Mouse (Mus musculus) myocyte (in vitro differentiated cells): Measurements from ENCODE around the gene Actn4. TPM values are rescaled to one million over a fixed set of nuclear protein-coding genes. Genes with fewer than 3 reads are reported as not detected.

Source experiments
- H3K27me3 ChIP-seq: one replicate; pipeline ENCODE4 v1.6.1; 2011; ENCODE audit not compliant: control insufficient read depth, insufficient read depth, insufficient read length
- H3K36me3 ChIP-seq: one replicate; pipeline ENCODE4 v1.6.1; 2011; ENCODE audit not compliant: control insufficient read depth, insufficient read depth
- H3K4me2 ChIP-seq: one replicate; pipeline ENCODE4 v1.6.1; 2011; ENCODE audit warnings: low read depth, control low read depth
- H3K4me3 ChIP-seq: one replicate; pipeline ENCODE4 v1.5.1; 2011; ENCODE audit warnings: mild to moderate bottlenecking, control low read depth, moderate library complexity
- H3K79me2 ChIP-seq: one replicate; pipeline ENCODE4 v1.6.1; 2011; ENCODE audit not compliant: control insufficient read depth, insufficient read depth
- H3ac ChIP-seq: one replicate; pipeline ENCODE4 v1.6.1; 2011; ENCODE audit not compliant: control insufficient read depth, insufficient read length
- MAX ChIP-seq: IDR thresholded peaks from one replicate; pipeline ENCODE4 v1.6.1; 2011; ENCODE audit warnings: low read depth, mild to moderate bottlenecking, control low read depth
- POLR2AphosphoS2 ChIP-seq: IDR thresholded peaks from one replicate; pipeline ENCODE4 v1.6.1; 2011; ENCODE audit warnings: low read depth, control low read depth; ENCODE audit not compliant: insufficient read length
- REST ChIP-seq: IDR thresholded peaks from one replicate; pipeline ENCODE4 v1.6.1; 2011; ENCODE audit warnings: mild to moderate bottlenecking, control low read depth, moderate library complexity; ENCODE audit not compliant: insufficient read depth, insufficient read length
- SRF ChIP-seq: IDR thresholded peaks from one replicate; pipeline ENCODE4 v1.6.1; 2011; ENCODE audit warnings: low read depth; ENCODE audit not compliant: control insufficient read depth, insufficient read length
- TCF3 ChIP-seq: IDR thresholded peaks from one replicate; pipeline ENCODE4 v1.6.1; 2011; ENCODE audit warnings: low read depth, control low read depth; ENCODE audit not compliant: insufficient read length
- polyA plus RNA-seq: library from polyadenylated mRNA; unstranded; fragments of >200 nt; fragmentation: generic; extraction: Trizol; gene quantifications from one replicate; pipeline ENCODE4 v1.2.1, GENCODE M21; 2012; ENCODE audit warnings: missing spikeins

The Actn4 gene
- polyA plus RNA-seq, 1 experiment, result 270 TPM

DNA sequence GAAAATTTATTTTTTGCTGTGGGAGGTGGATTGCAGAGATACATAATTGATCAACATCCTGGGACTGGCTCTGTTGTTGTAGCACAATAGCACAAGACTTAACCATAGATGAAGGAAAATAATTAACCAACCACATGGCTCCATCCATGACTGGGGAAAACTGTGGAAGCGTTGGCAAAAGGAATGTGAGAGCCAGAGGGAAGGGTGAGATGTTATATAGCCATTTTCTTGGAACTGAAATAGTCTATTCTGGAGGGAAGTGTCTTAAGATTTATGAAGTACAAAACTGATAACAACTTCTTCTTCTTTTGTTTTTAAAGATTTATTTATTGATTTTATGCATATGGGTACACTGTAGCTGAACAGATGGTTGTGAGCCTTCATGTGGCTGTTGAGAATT lies 114.9 kb downstream of the Actn4 start:
- H3K4me3 ChIP-seq, result no peak overlapping the region
- no peaks in the 10 kb centered on the region for H3K27me3 ChIP-seq
- no peaks in the 10 kb centered on the region for H3K79me2 ChIP-seq
- no peak overlapping the region for H3K4me2 ChIP-seq
- no peak overlapping the region for H3ac ChIP-seq
- TF ChIP-seq POLR2AphosphoS2 (no peak), REST (no peak), TCF3 (no peak), MAX (no peak), SRF (no peak)
- H3K36me3 ChIP-seq, result no peaks in the 10 kb centered on the region

Other genes with a start within 250 kb of the Actn4 start
- gene Fbxo17, start 245.5 kb downstream of the Actn4 start, polyA plus RNA-seq, result 33.1 TPM
- gene Mrps12, start 220.5 kb downstream of the Actn4 start, polyA plus RNA-seq, result 132 TPM
- gene Sars2, start 220.3 kb downstream of the Actn4 start, polyA plus RNA-seq, result 10.5 TPM
- gene Ccer2, start 206.2 kb downstream of the Actn4 start, polyA plus RNA-seq, result not detected
- 100.0 TPM for gene Sirt2, start 195.6 kb downstream of the Actn4 start, polyA plus RNA-seq
- 59.3 TPM for gene Nfkbib, start 194.8 kb downstream of the Actn4 start, polyA plus RNA-seq
- gene Rinl, start 173.4 kb downstream of the Actn4 start, polyA plus RNA-seq, result 0.12 TPM
- gene Hnrnpl, start 153.8 kb downstream of the Actn4 start, polyA plus RNA-seq, result 230 TPM
- 132 TPM for gene Ech1, start 137.1 kb downstream of the Actn4 start, polyA plus RNA-seq
- 3.0 TPM for gene Lgals4, start 128.5 kb downstream of the Actn4 start, polyA plus RNA-seq
- gene Lgals7, start 98.5 kb downstream of the Actn4 start, polyA plus RNA-seq, result 0.50 TPM
- gene Capn12, start 80.9 kb downstream of the Actn4 start, polyA plus RNA-seq, result 0.24 TPM
- gene Eif3k, start 19.5 kb upstream of the Actn4 start, polyA plus RNA-seq, result 335 TPM
- gene Map4k1, start 19.7 kb upstream of the Actn4 start, polyA plus RNA-seq, result 0.18 TPM
- 73.1 TPM for gene Ryr1, start 162.8 kb upstream of the Actn4 start, polyA plus RNA-seq
- gene Rasgrp4, start 172.5 kb upstream of the Actn4 start, polyA plus RNA-seq, result 0.01 TPM
- 11.6 TPM for gene Fam98c, start 193.9 kb upstream of the Actn4 start, polyA plus RNA-seq
- 0.89 TPM for gene Ggn, start 207.9 kb upstream of the Actn4 start, polyA plus RNA-seq
- 4.1 TPM for gene Spred3, start 208.1 kb upstream of the Actn4 start, polyA plus RNA-seq
- gene Psmd8, start 218.4 kb upstream of the Actn4 start, polyA plus RNA-seq, result 404 TPM